Mouse (Mus musculus): Measurements from ENCODE around the gene Pde4c. TPM values are rescaled to one million over a fixed set of nuclear protein-coding genes. Genes with fewer than 3 reads are reported as not detected.
A peak's percentile ranks its signal among the peaks of the same experiment; 100 is the strongest.

The Pde4c gene
- polyA plus RNA-seq, 1 experiment from 2014 or later = 0.20 TPM

DNA sequence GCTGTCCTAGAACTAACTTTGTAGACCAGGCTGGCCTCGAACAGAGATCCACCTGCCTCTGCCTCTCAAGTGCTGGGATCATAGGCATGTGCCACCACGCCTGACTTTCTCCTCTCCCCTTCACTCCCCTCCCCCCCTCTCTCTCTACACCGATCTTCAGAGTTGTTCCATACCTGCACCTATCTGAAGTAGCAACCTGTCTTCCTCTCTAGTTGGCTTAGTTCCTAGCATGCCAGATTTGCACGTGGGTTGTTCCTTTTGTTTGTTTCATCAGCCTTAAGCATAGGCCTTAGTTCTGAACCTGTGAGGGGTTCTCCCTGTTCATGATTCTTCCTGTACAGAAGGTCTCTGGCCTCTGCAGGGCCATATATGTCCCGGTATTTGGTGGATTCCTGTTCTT, 14.2 kb downstream of the Pde4c start:
- Histone ChIP-seq H3K27me3 (replicated peaks; ENCODE audit: low read depth, poor library complexity, severe bottlenecking) (peaks cover 53% of the 10 kb centered on the region), H3K36me3 (replicated peaks) (no peaks in the 10 kb centered on the region), H3K4me3 (no peak overlapping the region), H3K4me1 (peaks cover 16% of the 10 kb centered on the region), H3K27ac (replicated peaks) (no peak overlapping the region), H3K9me3 (no peaks in the 10 kb centered on the region)
- DNase-seq (ENCODE audit: low spot score) = no peak
- 72% methylated on average over 5 of the region's 5 CpGs for WGBS

DNA sequence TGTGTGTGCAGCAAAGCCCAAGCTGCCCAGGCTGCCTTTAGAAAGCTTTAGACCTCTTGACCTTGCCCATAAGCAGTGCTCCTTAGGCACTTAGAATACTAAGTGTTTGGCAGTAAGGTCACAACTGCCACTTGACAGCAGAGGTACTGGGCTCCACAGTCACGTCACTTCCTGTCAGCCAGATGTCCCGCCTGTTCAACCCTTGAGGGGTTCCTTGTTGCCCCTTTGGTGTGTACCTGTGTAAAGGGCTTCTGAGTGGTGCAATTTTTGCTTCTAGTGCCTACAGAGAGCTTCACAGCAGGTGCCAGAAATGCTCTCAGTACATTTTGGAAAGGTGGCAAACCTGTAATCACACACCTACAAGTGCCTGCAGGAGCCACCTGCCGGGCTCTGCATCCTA, 14.7 kb downstream of the Pde4c start:
- no peak for DNase-seq (ENCODE audit: low spot score)
- Histone ChIP-seq H3K9me3 (no peaks in the 10 kb centered on the region), H3K27me3 (replicated peaks; ENCODE audit: low read depth, poor library complexity, severe bottlenecking) (peaks cover 53% of the 10 kb centered on the region), H3K4me1 (peaks cover 21% of the 10 kb centered on the region), H3K4me3 (no peak overlapping the region), H3K27ac (replicated peaks) (no peak overlapping the region), H3K36me3 (replicated peaks) (no peaks in the 10 kb centered on the region)
- 60% methylated on average over 3 of the region's 3 CpGs for WGBS

DNA sequence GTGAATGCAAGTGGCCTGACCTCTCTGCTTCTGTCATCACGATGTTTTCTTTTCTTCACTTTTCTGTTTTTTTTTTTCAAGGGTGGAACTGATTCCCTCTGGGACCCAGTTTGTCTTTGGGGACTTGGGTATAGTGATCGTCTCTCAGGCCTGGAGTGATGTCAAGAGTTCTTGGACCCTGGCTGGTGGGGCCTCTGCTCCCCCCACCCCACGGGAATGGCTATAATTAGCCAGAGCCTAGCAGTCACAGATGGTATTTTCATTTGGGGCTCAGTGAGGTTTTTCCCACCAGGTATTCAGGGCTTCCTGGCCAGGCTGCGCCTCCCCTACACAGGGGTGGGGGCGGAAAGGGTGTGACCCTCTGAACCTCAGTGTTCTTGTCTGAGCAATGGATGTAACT, 18.1 kb downstream of the Pde4c start:
- no peak for DNase-seq (ENCODE audit: low spot score)
- Histone ChIP-seq H3K4me3 (no peak overlapping the region), H3K36me3 (replicated peaks) (no peaks in the 10 kb centered on the region), H3K27me3 (replicated peaks; ENCODE audit: low read depth, poor library complexity, severe bottlenecking) (peaks cover 86% of the 10 kb centered on the region), H3K4me1 (peaks cover 36% of the 10 kb centered on the region), H3K27ac (replicated peaks) (no peak overlapping the region), H3K9me3 (no peaks in the 10 kb centered on the region)
- 60% methylated on average over 5 of the region's 5 CpGs for WGBS

DNA sequence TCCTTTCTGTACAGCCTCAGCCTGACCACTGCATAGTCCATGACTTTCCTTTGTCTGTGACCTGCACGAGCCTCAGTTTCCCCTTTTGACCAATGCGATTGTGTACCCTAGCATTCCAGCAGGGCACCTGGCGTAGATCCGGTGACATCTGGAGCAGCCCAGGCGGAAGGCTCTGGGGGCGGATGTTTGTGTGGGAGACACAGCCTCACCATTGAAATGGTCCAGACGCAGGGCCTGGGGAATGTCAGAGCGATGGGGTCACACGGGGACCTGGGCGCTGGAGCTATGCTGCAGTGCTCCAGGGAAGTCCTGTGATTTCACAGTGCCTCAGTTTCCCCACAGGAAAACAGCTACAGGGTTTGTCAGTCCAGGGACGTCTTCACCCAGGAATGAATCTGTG, 18.7 kb downstream of the Pde4c start:
- peaks cover 88% of the 10 kb centered on the region for H3K27me3 ChIP-seq (replicated peaks; ENCODE audit: low read depth, poor library complexity, severe bottlenecking)
- peak; percentile 35 for DNase-seq (ENCODE audit: low spot score)
- peaks cover 36% of the 10 kb centered on the region for H3K4me1 ChIP-seq
- WGBS = 65% methylated on average over 11 of the region's 11 CpGs
- H3K9me3 ChIP-seq = no peaks in the 10 kb centered on the region
- no peaks in the 10 kb centered on the region for H3K36me3 ChIP-seq (replicated peaks)
- no peak overlapping the region for H3K4me3 ChIP-seq
- no peak overlapping the region for H3K27ac ChIP-seq (replicated peaks)

DNA sequence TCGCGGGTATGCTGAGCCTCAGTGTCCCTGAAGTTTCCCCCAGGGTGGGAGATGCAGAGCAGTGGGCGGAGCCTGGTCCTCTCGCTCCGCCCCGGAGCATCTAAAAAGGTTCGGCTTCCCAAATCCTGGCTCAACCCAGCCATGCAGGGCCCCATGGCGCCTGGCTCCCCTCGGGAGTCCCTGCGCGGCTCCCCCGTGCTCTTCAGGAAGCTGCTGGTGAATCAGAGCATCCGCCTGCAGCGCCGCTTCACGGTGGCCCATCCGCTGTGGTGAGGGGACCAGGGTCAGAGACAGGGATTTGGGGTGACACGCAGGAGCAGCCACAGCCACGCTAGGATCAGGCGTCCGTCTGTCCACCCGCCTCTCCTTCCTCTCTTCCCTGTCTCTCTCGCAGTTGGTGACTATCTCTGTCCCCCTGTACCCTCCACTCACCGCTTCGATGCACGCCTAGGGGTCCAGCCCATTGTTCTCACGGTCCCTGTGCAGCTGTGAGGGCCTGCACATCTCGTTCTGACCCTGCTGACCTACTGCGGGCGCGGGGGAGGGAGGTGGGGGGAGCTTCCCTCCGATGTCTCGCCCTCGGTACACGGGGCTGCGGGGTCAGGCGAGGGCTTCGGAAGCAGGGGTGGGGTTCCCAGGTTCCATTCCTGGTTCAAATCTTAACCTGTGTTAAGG, 19.6 kb downstream of the Pde4c start:
- 2% methylated on average over 38 of the region's 38 CpGs for WGBS
- H3K36me3 ChIP-seq (replicated peaks) = no peaks in the 10 kb centered on the region
- peak overlapping the region; percentile 51 for H3K4me3 ChIP-seq
- peak overlapping the region; percentile 31 for H3K27ac ChIP-seq (replicated peaks)
- H3K27me3 ChIP-seq (replicated peaks; ENCODE audit: low read depth, poor library complexity, severe bottlenecking) = peaks cover 88% of the 10 kb centered on the region
- no peaks in the 10 kb centered on the region for H3K9me3 ChIP-seq
- H3K4me1 ChIP-seq = peaks cover 36% of the 10 kb centered on the region
- DNase-seq (ENCODE audit: low spot score) = peak; percentile 34

DNA sequence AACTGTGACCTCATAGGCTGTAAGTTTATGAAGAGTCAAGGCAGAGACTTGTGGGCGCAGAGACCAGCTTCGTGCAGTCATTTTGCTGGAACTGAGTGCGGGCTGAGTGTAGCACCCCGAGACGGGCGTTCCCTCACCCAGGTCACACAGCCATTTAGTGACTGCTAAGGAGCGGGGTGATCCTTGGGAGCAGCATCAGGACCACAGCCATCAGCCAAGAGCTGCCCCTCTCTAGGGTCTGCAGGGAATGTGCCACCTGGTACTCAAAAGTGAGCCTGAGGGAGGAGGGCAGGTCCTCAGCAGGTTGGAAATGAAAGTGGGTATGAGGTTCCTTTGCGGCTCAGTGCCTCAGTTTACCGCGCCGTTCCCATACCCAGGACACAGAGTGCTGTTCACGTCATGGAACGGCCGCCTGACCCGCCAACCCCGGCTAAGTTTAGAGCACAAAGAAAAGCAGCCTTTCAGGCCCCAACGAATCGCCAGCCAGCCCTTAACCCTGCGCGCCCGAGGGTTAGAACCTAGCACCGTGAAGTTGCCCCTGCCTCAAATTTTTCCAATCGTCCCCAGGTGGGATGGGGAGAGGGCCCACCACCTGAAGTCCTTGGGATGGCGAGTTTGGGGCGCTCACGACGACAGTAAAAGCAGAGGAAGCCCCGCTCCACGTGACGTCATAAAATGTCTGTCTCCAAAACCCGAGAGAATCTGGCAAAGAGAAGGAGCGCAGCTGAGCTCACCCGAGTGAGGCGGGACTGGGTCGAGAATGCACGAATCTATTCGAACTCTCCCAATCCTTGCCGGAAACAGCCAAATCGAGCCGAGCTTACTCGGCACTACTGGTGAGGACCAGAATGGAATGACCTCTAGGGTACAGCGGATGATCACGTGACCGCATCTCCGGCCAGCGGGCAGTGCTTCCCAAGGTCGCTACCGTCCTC, 20.4 kb downstream of the Pde4c start:
- Histone ChIP-seq H3K36me3 (replicated peaks) (no peaks in the 10 kb centered on the region), H3K27me3 (replicated peaks; ENCODE audit: low read depth, poor library complexity, severe bottlenecking) (peaks cover 92% of the 10 kb centered on the region), H3K9me3 (no peaks in the 10 kb centered on the region), H3K4me3 (peak overlapping the region; percentile 51), H3K27ac (replicated peaks) (peak overlapping the region; percentile 48; the same call in 1 of the 2 replicates), H3K4me1 (peaks cover 36% of the 10 kb centered on the region)
- 5% methylated on average over 48 of the region's 48 CpGs for WGBS
- peak; percentile 45 for DNase-seq (ENCODE audit: low spot score)

DNA sequence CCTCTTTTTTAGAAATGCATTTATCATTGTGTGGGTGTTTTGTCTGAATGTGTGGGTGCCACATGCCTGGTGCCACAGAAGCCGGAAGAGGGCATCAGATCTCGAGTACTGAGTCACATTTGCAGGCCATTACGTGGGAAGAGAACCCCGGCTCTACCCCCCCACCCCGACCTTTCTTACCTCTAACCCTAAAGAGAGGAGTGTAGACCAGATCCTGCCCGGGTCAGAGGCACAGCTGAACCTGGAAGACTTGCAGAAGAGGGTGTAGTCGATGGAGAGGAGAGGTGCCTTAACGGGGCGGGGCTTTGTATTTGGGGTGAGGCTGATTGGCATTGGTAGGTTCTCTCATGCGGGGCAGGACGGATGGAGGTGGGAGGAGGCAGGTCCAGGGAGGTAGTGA, 21.3 kb downstream of the Pde4c start:
- H3K4me3 ChIP-seq = no peak overlapping the region
- H3K36me3 ChIP-seq (replicated peaks) = no peaks in the 10 kb centered on the region
- 47% methylated on average over 11 of the region's 11 CpGs for WGBS
- DNase-seq (ENCODE audit: low spot score) = no peak
- peaks cover 100% of the 10 kb centered on the region for H3K27me3 ChIP-seq (replicated peaks; ENCODE audit: low read depth, poor library complexity, severe bottlenecking)
- H3K27ac ChIP-seq (replicated peaks) = no peak overlapping the region
- H3K4me1 ChIP-seq = peaks cover 36% of the 10 kb centered on the region
- no peaks in the 10 kb centered on the region for H3K9me3 ChIP-seq

DNA sequence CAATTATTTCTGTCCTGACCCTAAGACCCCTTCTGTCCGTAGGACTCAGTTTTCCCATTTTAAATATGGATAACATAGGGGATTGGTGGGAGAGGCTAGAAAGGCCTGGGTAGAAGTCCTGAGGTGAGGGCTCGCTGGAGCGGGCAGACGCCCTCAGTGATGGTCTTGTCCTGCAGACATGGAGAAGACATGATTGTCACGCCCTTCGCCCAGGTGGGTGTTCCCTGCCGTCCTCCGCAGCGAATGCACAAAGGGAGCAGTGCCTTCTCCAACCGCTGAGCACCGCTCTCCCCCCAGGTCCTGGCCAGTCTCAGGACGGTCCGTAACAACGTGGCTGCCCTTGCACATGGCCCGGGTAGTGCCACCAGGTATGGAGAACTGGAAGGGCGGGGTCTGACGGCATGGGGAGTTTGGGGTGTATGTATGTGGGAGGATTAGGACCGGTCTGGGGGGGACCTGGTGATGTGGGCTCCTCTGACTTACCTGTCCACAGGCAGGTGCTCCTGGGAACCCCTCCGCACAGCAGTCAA, 22.2 kb downstream of the Pde4c start:
- Histone ChIP-seq H3K27ac (replicated peaks) (no peak overlapping the region), H3K4me1 (peaks cover 36% of the 10 kb centered on the region), H3K4me3 (no peak overlapping the region), H3K27me3 (replicated peaks; ENCODE audit: low read depth, poor library complexity, severe bottlenecking) (peaks cover 96% of the 10 kb centered on the region), H3K36me3 (replicated peaks) (no peaks in the 10 kb centered on the region), H3K9me3 (no peaks in the 10 kb centered on the region)
- DNase-seq (ENCODE audit: low spot score) = no peak
- WGBS = 59% methylated on average over 19 of the region's 19 CpGs

DNA sequence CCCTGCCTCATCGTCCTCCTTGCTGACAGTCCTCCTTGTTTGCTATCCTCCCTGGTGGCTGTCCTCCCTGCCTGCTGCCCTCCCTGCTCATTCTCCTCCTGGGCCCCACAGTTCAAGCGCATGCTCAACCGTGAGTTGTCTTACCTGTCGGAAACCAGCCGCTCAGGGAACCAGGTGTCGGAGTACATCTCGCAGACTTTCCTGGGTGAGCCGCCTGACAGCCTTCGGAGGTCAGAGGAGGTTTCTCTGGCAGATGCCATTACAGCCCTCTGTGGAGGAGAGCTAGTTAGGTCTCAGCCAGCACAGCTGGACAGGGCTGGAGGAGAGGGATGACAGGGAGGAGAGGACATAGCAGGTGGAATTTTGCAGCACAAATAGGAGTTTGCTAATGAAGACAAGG, 23.2 kb downstream of the Pde4c start:
- 70% methylated on average over 9 of the region's 9 CpGs for WGBS
- Histone ChIP-seq H3K36me3 (replicated peaks) (no peaks in the 10 kb centered on the region), H3K27me3 (replicated peaks; ENCODE audit: low read depth, poor library complexity, severe bottlenecking) (peaks cover 87% of the 10 kb centered on the region), H3K27ac (replicated peaks) (no peak overlapping the region), H3K4me1 (peaks cover 30% of the 10 kb centered on the region), H3K9me3 (no peaks in the 10 kb centered on the region), H3K4me3 (no peak overlapping the region)
- DNase-seq (ENCODE audit: low spot score) = no peak

DNA sequence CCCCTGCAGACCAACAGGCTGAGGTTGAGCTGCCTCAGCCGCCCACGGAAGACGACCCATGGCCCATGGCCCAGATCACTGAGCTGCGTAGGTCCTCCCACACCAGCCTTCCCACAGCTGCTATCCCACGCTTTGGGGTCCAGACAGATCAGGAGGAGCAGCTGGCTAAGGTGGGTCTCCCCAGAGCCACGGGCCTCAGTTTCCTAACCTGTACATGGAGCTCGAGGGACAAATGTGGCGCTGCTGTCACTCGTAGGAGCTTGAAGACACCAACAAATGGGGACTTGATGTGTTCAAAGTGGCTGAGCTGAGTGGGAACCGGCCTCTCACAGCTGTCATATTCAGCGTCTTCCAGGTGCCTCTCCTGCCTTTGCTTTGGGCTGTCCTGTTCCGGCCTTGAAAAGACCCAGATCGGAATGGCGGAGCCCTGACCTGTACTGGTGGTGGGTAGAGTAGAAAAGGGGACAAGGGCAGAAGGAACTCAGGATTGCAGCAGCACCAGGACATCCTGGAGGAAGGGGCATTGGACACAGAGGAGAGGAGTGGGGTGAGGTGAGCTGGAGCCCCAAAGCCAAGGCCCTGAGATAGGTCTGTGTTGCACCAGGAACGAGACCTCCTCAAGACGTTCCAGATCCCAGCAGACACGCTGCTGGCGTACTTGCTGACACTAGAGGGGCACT, 23.8 kb downstream of the Pde4c start:
- Histone ChIP-seq H3K27me3 (replicated peaks; ENCODE audit: low read depth, poor library complexity, severe bottlenecking) (peaks cover 80% of the 10 kb centered on the region), H3K36me3 (replicated peaks) (no peaks in the 10 kb centered on the region), H3K4me3 (no peak overlapping the region), H3K9me3 (no peaks in the 10 kb centered on the region), H3K27ac (replicated peaks) (no peak overlapping the region), H3K4me1 (peaks cover 27% of the 10 kb centered on the region)
- WGBS = 85% methylated on average over 18 of the region's 18 CpGs
- no peak for DNase-seq (ENCODE audit: low spot score)

DNA sequence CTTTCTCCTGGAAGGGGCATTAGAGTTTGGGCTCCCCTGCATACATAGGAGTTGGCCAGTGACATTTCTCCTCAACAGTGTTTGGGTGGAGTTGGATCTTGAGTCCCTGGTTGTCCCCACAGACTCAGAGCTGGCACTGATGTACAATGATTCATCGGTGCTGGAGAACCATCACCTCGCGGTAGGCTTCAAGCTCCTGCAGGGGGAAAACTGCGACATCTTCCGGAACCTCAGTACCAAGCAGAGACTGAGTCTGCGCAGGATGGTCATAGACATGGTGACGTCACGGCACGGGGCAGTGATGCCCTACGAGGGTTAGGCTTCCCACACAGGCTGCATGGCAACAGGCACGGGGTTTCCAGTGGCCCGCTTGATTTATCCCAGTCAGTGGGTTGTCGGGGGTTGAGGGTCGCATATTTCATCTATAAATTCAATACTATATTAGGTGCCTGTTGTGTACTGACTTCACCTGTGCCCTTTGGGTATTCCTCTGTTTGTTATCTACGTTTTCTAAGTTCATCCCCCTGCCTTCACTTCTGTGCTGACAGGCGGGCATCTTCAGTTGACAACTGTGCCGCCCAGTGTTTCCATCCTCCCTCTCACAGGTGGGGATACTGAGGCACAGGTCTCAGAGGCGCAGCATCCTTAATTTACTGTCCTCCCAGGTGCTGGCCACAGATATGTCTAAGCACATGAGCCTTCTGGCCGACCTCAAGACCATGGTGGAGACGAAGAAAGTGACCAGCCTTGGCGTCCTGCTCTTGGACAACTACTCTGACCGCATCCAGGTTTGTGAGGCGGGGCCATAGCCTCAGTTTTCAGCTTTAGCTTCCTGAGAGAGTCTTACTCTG, 25.0 kb downstream of the Pde4c start:
- no peak overlapping the region for H3K4me3 ChIP-seq
- H3K36me3 ChIP-seq (replicated peaks) = no peaks in the 10 kb centered on the region
- H3K27me3 ChIP-seq (replicated peaks; ENCODE audit: low read depth, poor library complexity, severe bottlenecking) = peaks cover 69% of the 10 kb centered on the region
- H3K4me1 ChIP-seq = peaks cover 27% of the 10 kb centered on the region
- H3K9me3 ChIP-seq = no peaks in the 10 kb centered on the region
- 90% methylated on average over 23 of the region's 23 CpGs for WGBS
- no peak for DNase-seq (ENCODE audit: low spot score)
- no peak overlapping the region for H3K27ac ChIP-seq (replicated peaks)
